Mouse (Mus musculus): ENCODE results near the gene Mtmr12.

Gene Mtmr12

DNA sequence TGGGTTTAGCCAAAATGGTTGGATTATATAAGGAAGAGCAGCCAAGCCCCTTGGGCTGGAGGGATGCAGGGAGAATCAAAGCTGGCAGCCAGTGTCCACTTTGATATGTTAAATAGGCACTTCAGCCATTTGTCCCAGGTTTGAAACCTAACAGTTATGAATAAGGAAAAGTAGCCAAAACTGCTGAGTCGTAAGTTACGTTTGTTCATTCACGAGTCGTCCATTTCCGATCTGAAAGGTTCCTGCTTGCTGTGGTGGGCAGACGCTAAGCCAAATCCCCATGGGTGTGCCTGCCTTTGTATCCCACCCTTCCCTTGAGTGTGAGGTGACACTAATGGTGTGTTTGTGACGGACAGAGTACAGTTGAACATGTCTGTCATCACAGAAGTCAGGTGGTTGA is 106.6 kb downstream of the Mtmr12 start:
- TF ChIP-seq POU5F1 (IDR thresholded peaks at IDR 0.05; ENCODE audit: borderline replicate concordance, low read length) (no peak), NANOG (IDR thresholded peaks at IDR 0.05; ENCODE audit: borderline replicate concordance, low read length) (no peak), CTCF (conservative IDR thresholded peaks at IDR 0.05; ENCODE audit: low read length) (no peak)
- no peaks in the 10 kb centered on the region for H3K27me3 ChIP-seq (ENCODE audit: insufficient read depth, low read length)
- peaks cover 62% of the 10 kb centered on the region for H3K4me1 ChIP-seq (replicated peaks; ENCODE audit: low read depth, low read length)
- H3K4me3 ChIP-seq (replicated peaks; ENCODE audit: low read length) = peak overlapping the region; percentile 0; the same call in 1 of the 2 replicates
- no peaks in the 10 kb centered on the region for H3K9me3 ChIP-seq (ENCODE audit: low read length)
- H3K36me3 ChIP-seq (ENCODE audit: insufficient read depth, low read length) = no peaks in the 10 kb centered on the region

DNA sequence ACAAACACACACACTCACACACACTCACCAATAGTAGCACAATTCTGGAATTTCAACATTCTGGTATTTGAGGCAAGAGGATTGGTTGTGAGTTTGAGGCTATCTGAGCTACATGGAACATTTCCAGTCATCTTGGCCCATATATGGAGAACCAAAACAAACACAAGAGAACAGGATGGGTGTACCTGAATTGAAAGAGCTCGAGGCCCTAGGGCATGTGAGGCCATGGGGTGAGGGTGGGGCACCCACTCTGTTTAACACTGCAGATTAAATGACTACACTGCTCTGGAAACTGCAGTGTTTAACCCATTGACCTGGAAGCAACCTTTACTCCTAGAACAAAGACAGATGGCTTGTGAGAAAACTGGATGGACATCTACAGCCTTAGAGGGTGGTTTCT is 108.4 kb downstream of the Mtmr12 start:
- Histone ChIP-seq H3K9me3 (ENCODE audit: low read length) (no peaks in the 10 kb centered on the region), H3K27me3 (ENCODE audit: insufficient read depth, low read length) (0 out of 2 replicates have a peak, but pooled peaks cover under 1% of the 10 kb centered on the region), H3K4me1 (replicated peaks; ENCODE audit: low read depth, low read length) (peaks cover 45% of the 10 kb centered on the region), H3K4me3 (replicated peaks; ENCODE audit: low read length) (no peak overlapping the region), H3K36me3 (ENCODE audit: insufficient read depth, low read length) (no peaks in the 10 kb centered on the region)
- TF ChIP-seq POU5F1 (IDR thresholded peaks at IDR 0.05; ENCODE audit: borderline replicate concordance, low read length) (no peak), NANOG (IDR thresholded peaks at IDR 0.05; ENCODE audit: borderline replicate concordance, low read length) (peak; percentile 87), CTCF (conservative IDR thresholded peaks at IDR 0.05; ENCODE audit: low read length) (no peak)

DNA sequence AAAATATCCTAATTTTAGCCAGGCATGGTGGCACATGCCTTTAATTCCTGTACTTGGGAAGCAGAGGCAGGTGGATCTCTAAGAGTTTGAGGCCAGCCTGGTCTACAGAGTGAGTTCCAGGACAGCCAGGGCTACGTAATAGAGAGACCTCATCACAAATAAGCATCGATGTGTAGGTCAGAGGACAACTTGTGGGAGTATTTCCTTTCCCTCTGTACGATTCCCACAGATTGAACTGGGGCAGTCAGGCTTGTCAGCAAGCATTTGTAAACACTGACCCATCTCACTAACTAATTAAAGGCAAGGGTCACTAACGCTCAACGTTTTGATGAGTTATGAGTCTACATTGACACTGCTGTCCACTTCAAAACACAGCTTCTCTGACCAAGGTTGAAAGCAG is 109.8 kb downstream of the Mtmr12 start:
- Histone ChIP-seq H3K27me3 (ENCODE audit: insufficient read depth, low read length) (0 out of 2 replicates have a peak, but pooled peaks cover 6% of the 10 kb centered on the region), H3K4me1 (replicated peaks; ENCODE audit: low read depth, low read length) (peaks cover 38% of the 10 kb centered on the region), H3K36me3 (ENCODE audit: insufficient read depth, low read length) (no peaks in the 10 kb centered on the region), H3K9me3 (ENCODE audit: low read length) (no peaks in the 10 kb centered on the region), H3K4me3 (replicated peaks; ENCODE audit: low read length) (no peak overlapping the region)
- no peak for TF ChIP-seq POU5F1 (IDR thresholded peaks at IDR 0.05; ENCODE audit: borderline replicate concordance, low read length)
- TF ChIP-seq NANOG (IDR thresholded peaks at IDR 0.05; ENCODE audit: borderline replicate concordance, low read length) = no peak
- TF ChIP-seq CTCF (conservative IDR thresholded peaks at IDR 0.05; ENCODE audit: low read length) = no peak

DNA sequence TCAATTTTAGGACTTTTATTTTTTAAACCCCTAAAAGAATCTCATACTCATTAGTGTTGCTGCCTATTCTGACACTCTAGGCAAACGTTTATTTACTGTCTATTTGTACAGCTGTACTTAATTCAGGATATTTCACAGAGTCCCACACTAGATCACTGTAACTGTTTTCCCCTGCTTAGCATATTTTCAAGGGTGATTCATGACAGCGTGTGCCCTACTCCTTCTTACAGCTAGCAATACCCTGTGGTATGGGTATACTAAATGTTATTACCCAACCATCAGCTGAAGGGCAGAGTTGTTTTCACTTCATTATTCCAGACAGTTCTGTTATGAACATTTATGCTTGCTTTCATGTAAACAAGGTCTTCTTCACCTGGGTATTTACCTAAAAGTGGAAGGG is 111.2 kb downstream of the Mtmr12 start:
- H3K27me3 ChIP-seq (ENCODE audit: insufficient read depth, low read length) = peaks cover 13% of the 10 kb centered on the region
- no peaks in the 10 kb centered on the region for H3K9me3 ChIP-seq (ENCODE audit: low read length)
- H3K4me3 ChIP-seq (replicated peaks; ENCODE audit: low read length) = no peak overlapping the region
- H3K4me1 ChIP-seq (replicated peaks; ENCODE audit: low read depth, low read length) = peaks cover 39% of the 10 kb centered on the region
- no peaks in the 10 kb centered on the region for H3K36me3 ChIP-seq (ENCODE audit: insufficient read depth, low read length)
- TF ChIP-seq NANOG (IDR thresholded peaks at IDR 0.05; ENCODE audit: borderline replicate concordance, low read length) (no peak), CTCF (conservative IDR thresholded peaks at IDR 0.05; ENCODE audit: low read length) (no peak)

DNA sequence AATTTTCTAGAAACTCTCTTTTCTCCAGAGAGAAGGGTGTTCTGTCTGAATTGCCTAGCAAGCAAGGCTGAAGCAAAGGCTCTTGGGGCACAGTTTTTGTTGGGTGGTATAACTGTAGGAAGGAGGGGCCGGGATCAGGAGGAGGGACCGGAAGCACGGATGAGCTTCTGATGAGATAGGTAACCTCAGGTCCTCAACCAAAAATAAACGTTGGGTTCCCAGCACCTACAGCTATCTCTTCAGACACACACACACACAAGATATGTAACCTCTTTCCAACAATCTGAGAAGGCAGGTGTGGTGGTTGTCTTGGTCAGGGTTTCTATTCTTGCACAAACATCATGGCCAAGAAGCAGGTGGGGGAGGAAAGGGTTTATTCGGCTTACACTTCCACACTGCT is 112.5 kb downstream of the Mtmr12 start:
- H3K9me3 ChIP-seq (ENCODE audit: low read length) = no peaks in the 10 kb centered on the region
- TF ChIP-seq NANOG (IDR thresholded peaks at IDR 0.05; ENCODE audit: borderline replicate concordance, low read length) = no peak
- TF ChIP-seq CTCF (conservative IDR thresholded peaks at IDR 0.05; ENCODE audit: low read length) = no peak
- TF ChIP-seq POU5F1 (IDR thresholded peaks at IDR 0.05; ENCODE audit: borderline replicate concordance, low read length) = no peak
- H3K4me3 ChIP-seq (replicated peaks; ENCODE audit: low read length) = no peak overlapping the region
- peaks cover 26% of the 10 kb centered on the region for H3K4me1 ChIP-seq (replicated peaks; ENCODE audit: low read depth, low read length)
- no peaks in the 10 kb centered on the region for H3K36me3 ChIP-seq (ENCODE audit: insufficient read depth, low read length)
- peaks cover 13% of the 10 kb centered on the region for H3K27me3 ChIP-seq (ENCODE audit: insufficient read depth, low read length)

DNA sequence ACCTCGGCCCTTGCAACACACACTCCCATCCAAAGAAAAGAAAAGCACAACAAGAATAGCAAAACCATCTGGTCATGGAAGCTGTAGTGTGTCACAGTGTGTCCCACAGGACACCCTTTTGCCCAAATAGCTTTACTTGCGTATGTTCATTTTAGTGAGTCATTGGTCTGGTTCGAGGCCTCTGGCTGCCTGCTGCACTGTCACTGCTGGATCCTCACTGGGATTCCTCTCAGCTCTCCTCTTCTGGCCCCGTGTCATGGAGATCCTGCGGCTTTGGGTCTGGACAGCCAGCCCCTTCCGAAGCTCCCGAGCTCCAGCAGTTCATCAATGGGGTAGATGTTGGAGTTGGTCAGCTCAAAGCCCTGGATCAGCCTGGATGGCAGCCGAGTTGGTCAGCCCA is 113.6 kb downstream of the Mtmr12 start:
- peaks cover 13% of the 10 kb centered on the region for H3K27me3 ChIP-seq (ENCODE audit: insufficient read depth, low read length)
- H3K4me1 ChIP-seq (replicated peaks; ENCODE audit: low read depth, low read length) = peaks cover 31% of the 10 kb centered on the region
- no peak overlapping the region for H3K4me3 ChIP-seq (replicated peaks; ENCODE audit: low read length)
- H3K9me3 ChIP-seq (ENCODE audit: low read length) = no peaks in the 10 kb centered on the region
- no peaks in the 10 kb centered on the region for H3K36me3 ChIP-seq (ENCODE audit: insufficient read depth, low read length)
- TF ChIP-seq CTCF (conservative IDR thresholded peaks at IDR 0.05; ENCODE audit: low read length) (no peak), POU5F1 (IDR thresholded peaks at IDR 0.05; ENCODE audit: borderline replicate concordance, low read length) (no peak), NANOG (IDR thresholded peaks at IDR 0.05; ENCODE audit: borderline replicate concordance, low read length) (no peak)

DNA sequence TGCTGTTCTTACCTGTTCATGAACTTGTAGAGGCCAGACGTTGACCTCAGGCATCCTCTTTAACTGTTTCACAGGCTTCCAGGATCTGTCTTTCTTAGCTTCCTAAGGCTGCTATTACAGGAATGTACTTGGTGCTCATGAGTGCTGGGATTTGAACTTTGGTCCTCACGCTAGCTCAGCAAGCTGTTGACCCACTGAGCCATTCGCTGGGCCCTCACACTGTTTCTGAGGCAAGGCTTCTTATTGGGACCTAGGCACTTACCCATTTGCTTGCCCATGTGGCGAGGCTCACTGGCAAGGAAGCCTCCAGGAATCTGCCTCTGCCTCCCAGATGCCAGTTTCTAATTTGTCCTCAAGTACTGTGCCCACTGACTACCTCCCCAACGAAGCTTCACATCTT is 115.1 kb downstream of the Mtmr12 start:
- Histone ChIP-seq H3K36me3 (ENCODE audit: insufficient read depth, low read length) (peaks cover 10% of the 10 kb centered on the region), H3K27me3 (ENCODE audit: insufficient read depth, low read length) (peaks cover 13% of the 10 kb centered on the region), H3K9me3 (ENCODE audit: low read length) (no peaks in the 10 kb centered on the region), H3K4me3 (replicated peaks; ENCODE audit: low read length) (peak overlapping the region; percentile 99; the same call in 1 of the 2 replicates), H3K4me1 (replicated peaks; ENCODE audit: low read depth, low read length) (peaks cover 31% of the 10 kb centered on the region)
- no peak for TF ChIP-seq POU5F1 (IDR thresholded peaks at IDR 0.05; ENCODE audit: borderline replicate concordance, low read length)
- no peak for TF ChIP-seq NANOG (IDR thresholded peaks at IDR 0.05; ENCODE audit: borderline replicate concordance, low read length)
- no peak for TF ChIP-seq CTCF (conservative IDR thresholded peaks at IDR 0.05; ENCODE audit: low read length)

DNA sequence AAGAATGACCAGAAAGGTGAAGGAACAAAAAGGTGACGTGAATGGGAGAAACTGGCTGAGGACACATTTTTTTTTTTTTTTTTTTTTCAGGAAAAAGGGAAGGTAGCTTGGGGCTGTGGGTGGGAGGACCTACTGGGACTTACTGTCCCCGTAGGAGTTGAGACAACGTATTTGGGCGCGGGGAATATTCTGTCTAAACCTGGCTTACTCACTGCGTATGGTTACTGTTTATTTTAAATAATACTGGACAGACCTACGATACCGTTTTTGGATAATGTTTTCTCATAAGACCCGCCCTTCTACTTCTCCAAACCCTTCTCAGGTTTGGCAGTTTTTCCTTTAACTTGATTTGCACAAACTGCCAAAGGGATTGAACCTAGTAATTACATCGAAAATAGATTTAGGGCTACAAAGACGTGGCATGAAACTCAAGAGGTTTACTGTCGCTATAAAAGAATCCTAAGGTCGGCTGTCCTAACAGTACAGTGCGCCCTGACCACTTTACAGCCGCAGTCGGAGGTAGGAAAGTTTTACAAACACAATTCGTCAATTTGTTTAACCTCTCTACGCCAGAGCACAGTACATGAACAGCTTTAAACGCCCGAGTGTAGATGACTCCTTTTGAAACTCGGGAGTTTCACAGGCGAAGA is 115.7 kb downstream of the Mtmr12 start:
- peak overlapping the region; percentile 99 for H3K4me3 ChIP-seq (replicated peaks; ENCODE audit: low read length)
- H3K9me3 ChIP-seq (ENCODE audit: low read length) = no peaks in the 10 kb centered on the region
- H3K27me3 ChIP-seq (ENCODE audit: insufficient read depth, low read length) = peaks cover 13% of the 10 kb centered on the region
- peaks cover 14% of the 10 kb centered on the region for H3K36me3 ChIP-seq (ENCODE audit: insufficient read depth, low read length)
- H3K4me1 ChIP-seq (replicated peaks; ENCODE audit: low read depth, low read length) = peaks cover 34% of the 10 kb centered on the region
- TF ChIP-seq NANOG (IDR thresholded peaks at IDR 0.05; ENCODE audit: borderline replicate concordance, low read length) = no peak

Measured in E14TG2a.4 (cell line).